Mouse (Mus musculus): ENCODE measurements around the gene Krt27. TPM values are rescaled to one million over a fixed set of nuclear protein-coding genes. Genes with fewer than 3 reads are reported as not detected.
A peak's percentile ranks its signal among the peaks of the same experiment; 100 is the strongest.

Gene Krt27
- total RNA-seq (2021), result not detected
- long read RNA-seq, experiment 1, result 0 reads
- long read RNA-seq, experiment 2, result 0 reads

- no peak for DNase-seq (ENCODE audit: low spot score in 2 of 2)
- Histone ChIP-seq H3K27ac (no peak within 1 kb of the TSS), H3K4me3 (no peak within 1 kb of the TSS)
- TF ChIP-seq CTCF (conservative IDR thresholded peaks at IDR 0.05), result no peak
Measured at GRCm38 (mm10) chr11:99351004-99351403, at the start of gene Krt27. Gene Krt27 (minus strand): TSS chr11:99351104.

GRCm38 (mm10) chr11:99399956-99400549, 49.1 kb upstream of the Krt27 start:
- no peak for DNase-seq (ENCODE audit: low spot score in 2 of 2)
- no peak for TF ChIP-seq CTCF (conservative IDR thresholded peaks at IDR 0.05)
- Histone ChIP-seq H3K27ac (no peak overlapping the region), H3K4me3 (no peak overlapping the region)

GRCm38 (mm10) chr11:99398832-99399231, 47.9 kb upstream of the Krt27 start:
- TF ChIP-seq CTCF (conservative IDR thresholded peaks at IDR 0.05), result no peak
- Histone ChIP-seq H3K27ac (no peak overlapping the region), H3K4me3 (no peak overlapping the region)
- no peak for DNase-seq (ENCODE audit: low spot score in 2 of 2)

GRCm38 (mm10) chr11:99398084-99398483, 47.2 kb upstream of the Krt27 start:
- TF ChIP-seq CTCF (conservative IDR thresholded peaks at IDR 0.05), result no peak
- Histone ChIP-seq H3K4me3 (no peak overlapping the region), H3K27ac (no peak overlapping the region)
- DNase-seq (ENCODE audit: low spot score in 2 of 2), result no peak

GRCm38 (mm10) chr11:99396661-99397060, 45.8 kb upstream of the Krt27 start:
- Histone ChIP-seq H3K27ac (no peak overlapping the region), H3K4me3 (no peak overlapping the region)
- DNase-seq (ENCODE audit: low spot score in 2 of 2), result no peak
- no peak for TF ChIP-seq CTCF (conservative IDR thresholded peaks at IDR 0.05)

- Histone ChIP-seq H3K27ac (no peak overlapping the region), H3K4me3 (no peak overlapping the region)
- no peak for DNase-seq (ENCODE audit: low spot score in 2 of 2)
- TF ChIP-seq CTCF (conservative IDR thresholded peaks at IDR 0.05), result no peak
Measured at GRCm38 (mm10) chr11:99396034-99396433, 45.1 kb upstream of the Krt27 start.

- DNase-seq (ENCODE audit: low spot score in 2 of 2), result peak; percentile 45 to 52
- H3K4me3 ChIP-seq, result no peak overlapping the region
- no peak for TF ChIP-seq CTCF (conservative IDR thresholded peaks at IDR 0.05)
- peak overlapping the region; percentile 83 for H3K27ac ChIP-seq
Measured at GRCm38 (mm10) chr11:99392492-99392891, 41.6 kb upstream of the Krt27 start.

- no peak for DNase-seq (ENCODE audit: low spot score in 2 of 2)
- H3K4me3 ChIP-seq, result no peak overlapping the region
- TF ChIP-seq CTCF (conservative IDR thresholded peaks at IDR 0.05), result no peak
- peak overlapping the region; percentile 83 for H3K27ac ChIP-seq
Measured at GRCm38 (mm10) chr11:99391375-99391774, 40.5 kb upstream of the Krt27 start.

- peak overlapping the region; percentile 71 for H3K27ac ChIP-seq
- DNase-seq (ENCODE audit: low spot score in 2 of 2), result no peak
- H3K4me3 ChIP-seq, result no peak overlapping the region
- TF ChIP-seq CTCF (conservative IDR thresholded peaks at IDR 0.05), result peak; percentile 48
Measured at GRCm38 (mm10) chr11:99390866-99391265, 40.0 kb upstream of the Krt27 start.

GRCm38 (mm10) chr11:99389264-99389663, 38.4 kb upstream of the Krt27 start, which contains the start of gene Krt10:
Gene Krt10 (minus strand): TSS chr11:99389364.
- Histone ChIP-seq H3K4me3 (no peak within 1 kb of the TSS), H3K27ac (no peak within 1 kb of the TSS)
- no peak for TF ChIP-seq CTCF (conservative IDR thresholded peaks at IDR 0.05)
- no peak for DNase-seq (ENCODE audit: low spot score in 2 of 2)

- DNase-seq (ENCODE audit: low spot score in 2 of 2), result no peak
- Histone ChIP-seq H3K27ac (no peak overlapping the region), H3K4me3 (no peak overlapping the region)
- no peak for TF ChIP-seq CTCF (conservative IDR thresholded peaks at IDR 0.05)
Measured at GRCm38 (mm10) chr11:99388661-99389060, 37.8 kb upstream of the Krt27 start.

- Histone ChIP-seq H3K4me3 (peak overlapping the region; percentile 70), H3K27ac (peak overlapping the region; percentile 97)
- peak; percentile 89 for DNase-seq (ENCODE audit: low spot score in 2 of 2)
- no peak for TF ChIP-seq CTCF (conservative IDR thresholded peaks at IDR 0.05)
Measured at GRCm38 (mm10) chr11:99385813-99386721, 35.2 kb upstream of the Krt27 start.

- peak; percentile 73 to 84 for DNase-seq (ENCODE audit: low spot score in 2 of 2)
- H3K27ac ChIP-seq, result no peak overlapping the region
- no peak overlapping the region for H3K4me3 ChIP-seq
- TF ChIP-seq CTCF (conservative IDR thresholded peaks at IDR 0.05), result peak; percentile 100
Measured at GRCm38 (mm10) chr11:99379568-99379967, 28.7 kb upstream of the Krt27 start.
